Mouse (Mus musculus): ENCODE measurements around the gene Ppm1m. TPM values are rescaled to one million over a fixed set of nuclear protein-coding genes. Genes with fewer than 3 reads are reported as not detected.
A peak's percentile ranks its signal among the peaks of the same experiment; 100 is the strongest.
"Not testable (repeated sequence)": the region's sequence is repeated elsewhere in the genome, so short reads cannot be mapped to it uniquely, and the experiment has no call there.

The Ppm1m gene
- polyA plus RNA-seq, 1 experiment from 2014 or later = 25.0 TPM

GRCm38 (mm10) chr9:106170556-106171345, 28.8 kb downstream of the Ppm1m start, which contains the start of gene Wdr82:
Gene Wdr82, plus strand, starts transcription at chr9:106170928.
- Histone ChIP-seq H3K9ac (ENCODE audit: low read length) (peak within 1 kb of the TSS; percentile 95), H3K4me2 (ENCODE audit: low read depth, low read length) (peak within 1 kb of the TSS; percentile 93), H3K4me1 (ENCODE audit: control insufficient read depth, insufficient read depth, low read length) (peaks cover 34% of the 10 kb centered on the region), H3K27me3 (ENCODE audit: control insufficient read depth, insufficient read depth, low read length) (no peaks in the 10 kb centered on the region), H3K36me3 (ENCODE audit: control insufficient read depth, insufficient read depth) (no peaks in the 10 kb centered on the region), H3K27ac (ENCODE audit: low read length) (peak within 1 kb of the TSS; percentile 99), H3K9me3 (replicated peaks; ENCODE audit: control insufficient read depth, low read length) (no peaks in the 10 kb centered on the region), H3K4me3 (ENCODE audit: low read length) (peak within 1 kb of the TSS; percentile 64)
- peak; percentile 91 for ATAC-seq (replicated peaks; ENCODE audit: extremely low read depth, insufficient read depth, low FRiP score)
- under 1% methylated on average over 81 of the region's 81 CpGs for WGBS

GRCm38 (mm10) chr9:106169917-106170316, 29.6 kb downstream of the Ppm1m start:
- H3K4me2 ChIP-seq (ENCODE audit: low read depth, low read length) = peak overlapping the region; percentile 93
- WGBS = 33% methylated on average over 6 of the region's 6 CpGs
- peak overlapping the region; percentile 64; the same call in 1 of the 2 replicates for H3K4me3 ChIP-seq (ENCODE audit: low read length)

GRCm38 (mm10) chr9:106169006-106169405, 30.5 kb downstream of the Ppm1m start:
- WGBS = 75% methylated on average over 1 of the region's 1 CpGs
- H3K4me3 ChIP-seq (ENCODE audit: low read length); H3K9me3 ChIP-seq (replicated peaks; ENCODE audit: control insufficient read depth, low read length); H3K27me3 ChIP-seq (ENCODE audit: control insufficient read depth, insufficient read depth, low read length); H3K9ac ChIP-seq (ENCODE audit: low read length); H3K27ac ChIP-seq (ENCODE audit: low read length); H3K36me3 ChIP-seq (ENCODE audit: control insufficient read depth, insufficient read depth); ATAC-seq (replicated peaks; ENCODE audit: extremely low read depth, insufficient read depth, low FRiP score); H3K4me2 ChIP-seq (ENCODE audit: low read depth, low read length): not testable (repeated sequence)
- peaks cover 18% of the 10 kb centered on the region for H3K4me1 ChIP-seq (ENCODE audit: control insufficient read depth, insufficient read depth, low read length)

More at GRCm38 (mm10) chr9:106169917-106170316, 29.6 kb downstream of the Ppm1m start:
- Histone ChIP-seq H3K27ac (ENCODE audit: low read length) (no peak overlapping the region), H3K27me3 (ENCODE audit: control insufficient read depth, insufficient read depth, low read length) (no peaks in the 10 kb centered on the region), H3K4me1 (ENCODE audit: control insufficient read depth, insufficient read depth, low read length) (peaks cover 26% of the 10 kb centered on the region), H3K9ac (ENCODE audit: low read length) (peak overlapping the region; percentile 95), H3K9me3 (replicated peaks; ENCODE audit: control insufficient read depth, low read length) (no peaks in the 10 kb centered on the region), H3K36me3 (ENCODE audit: control insufficient read depth, insufficient read depth) (no peaks in the 10 kb centered on the region)
- no peak for ATAC-seq (replicated peaks; ENCODE audit: extremely low read depth, insufficient read depth, low FRiP score)

- no peak overlapping the region for H3K4me3 ChIP-seq (ENCODE audit: low read length)
- H3K27me3 ChIP-seq (ENCODE audit: control insufficient read depth, insufficient read depth, low read length) = no peaks in the 10 kb centered on the region
- H3K36me3 ChIP-seq (ENCODE audit: control insufficient read depth, insufficient read depth) = no peaks in the 10 kb centered on the region
- H3K9ac ChIP-seq (ENCODE audit: low read length) = no peak overlapping the region
- no peak overlapping the region for H3K27ac ChIP-seq (ENCODE audit: low read length)
- WGBS = 68% methylated on average over 1 of the region's 1 CpGs
- no peaks in the 10 kb centered on the region for H3K9me3 ChIP-seq (replicated peaks; ENCODE audit: control insufficient read depth, low read length)
- peaks cover 7% of the 10 kb centered on the region for H3K4me1 ChIP-seq (ENCODE audit: control insufficient read depth, insufficient read depth, low read length)
- ATAC-seq (replicated peaks; ENCODE audit: extremely low read depth, insufficient read depth, low FRiP score) = no peak
- H3K4me2 ChIP-seq (ENCODE audit: low read depth, low read length) = no peak overlapping the region
Measured at GRCm38 (mm10) chr9:106167703-106168102, 31.8 kb downstream of the Ppm1m start.

- Histone ChIP-seq H3K9ac (ENCODE audit: low read length) (no peak overlapping the region), H3K4me1 (ENCODE audit: control insufficient read depth, insufficient read depth, low read length) (peaks cover 7% of the 10 kb centered on the region), H3K27me3 (ENCODE audit: control insufficient read depth, insufficient read depth, low read length) (no peaks in the 10 kb centered on the region), H3K4me3 (ENCODE audit: low read length) (no peak overlapping the region), H3K4me2 (ENCODE audit: low read depth, low read length) (no peak overlapping the region), H3K9me3 (replicated peaks; ENCODE audit: control insufficient read depth, low read length) (no peaks in the 10 kb centered on the region), H3K36me3 (ENCODE audit: control insufficient read depth, insufficient read depth) (no peaks in the 10 kb centered on the region), H3K27ac (ENCODE audit: low read length) (no peak overlapping the region)
- ATAC-seq (replicated peaks; ENCODE audit: extremely low read depth, insufficient read depth, low FRiP score) = no peak
- 69% methylated on average over 3 of the region's 3 CpGs for WGBS
Measured at GRCm38 (mm10) chr9:106167241-106167640, 32.3 kb downstream of the Ppm1m start.

DNA sequence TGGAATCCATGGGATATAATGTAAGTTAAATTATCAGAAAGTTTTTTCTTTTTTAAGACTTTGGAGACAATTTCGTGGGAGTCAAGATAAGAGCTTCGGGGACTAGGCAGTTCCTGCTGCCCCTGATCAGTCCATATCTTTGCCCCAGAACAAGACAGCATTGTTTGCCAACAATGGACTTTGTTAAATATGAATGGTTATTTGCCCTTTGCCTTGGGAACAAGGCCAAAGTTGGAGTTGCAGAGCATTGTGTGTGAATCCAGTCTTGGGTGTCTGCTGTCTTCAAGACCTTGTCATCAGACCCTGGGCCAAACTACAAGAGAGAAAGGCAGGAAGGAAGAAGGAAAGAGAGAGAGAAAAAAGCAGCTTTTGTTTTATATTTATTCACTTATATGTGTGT, 32.8 kb downstream of the Ppm1m start:
- ATAC-seq (replicated peaks; ENCODE audit: extremely low read depth, insufficient read depth, low FRiP score) = no peak
- Histone ChIP-seq H3K4me3 (ENCODE audit: low read length) (no peak overlapping the region), H3K9me3 (replicated peaks; ENCODE audit: control insufficient read depth, low read length) (no peaks in the 10 kb centered on the region), H3K36me3 (ENCODE audit: control insufficient read depth, insufficient read depth) (no peaks in the 10 kb centered on the region), H3K27me3 (ENCODE audit: control insufficient read depth, insufficient read depth, low read length) (no peaks in the 10 kb centered on the region), H3K4me1 (ENCODE audit: control insufficient read depth, insufficient read depth, low read length) (peaks cover 7% of the 10 kb centered on the region), H3K9ac (ENCODE audit: low read length) (no peak overlapping the region), H3K4me2 (ENCODE audit: low read depth, low read length) (no peak overlapping the region), H3K27ac (ENCODE audit: low read length) (no peak overlapping the region)
- WGBS = 60% methylated on average over 2 of the region's 2 CpGs

DNA sequence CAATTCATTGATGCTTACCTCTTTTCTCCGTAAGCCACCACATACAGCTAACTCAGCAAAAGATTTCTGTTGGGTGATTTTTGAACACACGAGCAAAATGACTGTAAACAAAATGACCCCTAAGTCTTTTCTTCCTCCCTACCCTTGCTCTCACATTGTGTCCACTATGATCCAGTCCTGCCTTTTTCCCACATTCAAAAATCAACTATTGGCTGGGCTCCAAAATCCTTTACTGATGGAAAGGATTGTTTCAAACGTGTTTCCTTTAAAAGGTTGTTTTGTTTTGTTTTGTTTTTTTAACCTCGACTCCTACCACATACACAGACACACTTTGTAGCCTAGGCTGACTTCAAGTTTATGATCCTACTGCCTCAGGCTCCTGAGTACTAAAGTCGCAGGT, 39.1 kb downstream of the Ppm1m start:
- Histone ChIP-seq H3K27ac (ENCODE audit: low read length) (peak overlapping the region; percentile 92), H3K4me3 (ENCODE audit: low read length) (peak overlapping the region; percentile 72), H3K9ac (ENCODE audit: low read length) (peak overlapping the region; percentile 81), H3K9me3 (replicated peaks; ENCODE audit: control insufficient read depth, low read length) (no peaks in the 10 kb centered on the region), H3K4me1 (ENCODE audit: control insufficient read depth, insufficient read depth, low read length) (peaks cover 5% of the 10 kb centered on the region; the same call in 1 of the 2 replicates), H3K36me3 (ENCODE audit: control insufficient read depth, insufficient read depth) (no peaks in the 10 kb centered on the region), H3K27me3 (ENCODE audit: control insufficient read depth, insufficient read depth, low read length) (no peaks in the 10 kb centered on the region), H3K4me2 (ENCODE audit: low read depth, low read length) (peak overlapping the region; percentile 65)
- 36% methylated on average over 5 of the region's 5 CpGs for WGBS
- ATAC-seq (replicated peaks; ENCODE audit: extremely low read depth, insufficient read depth, low FRiP score) = no peak

- no peaks in the 10 kb centered on the region for H3K27me3 ChIP-seq (ENCODE audit: control insufficient read depth, insufficient read depth, low read length)
- peaks cover 5% of the 10 kb centered on the region; the same call in 1 of the 2 replicates for H3K4me1 ChIP-seq (ENCODE audit: control insufficient read depth, insufficient read depth, low read length)
- peak overlapping the region; percentile 81 for H3K9ac ChIP-seq (ENCODE audit: low read length)
- H3K4me2 ChIP-seq (ENCODE audit: low read depth, low read length) = peak overlapping the region; percentile 65
- 2% methylated on average over 24 of the region's 24 CpGs for WGBS
- peak overlapping the region; percentile 72 for H3K4me3 ChIP-seq (ENCODE audit: low read length)
- peak overlapping the region; percentile 92 for H3K27ac ChIP-seq (ENCODE audit: low read length)
- ATAC-seq (replicated peaks; ENCODE audit: extremely low read depth, insufficient read depth, low FRiP score) = peak; percentile 85
- no peaks in the 10 kb centered on the region for H3K9me3 ChIP-seq (replicated peaks; ENCODE audit: control insufficient read depth, low read length)
- no peaks in the 10 kb centered on the region for H3K36me3 ChIP-seq (ENCODE audit: control insufficient read depth, insufficient read depth)
Measured at GRCm38 (mm10) chr9:106159784-106160301, 39.7 kb downstream of the Ppm1m start.

DNA sequence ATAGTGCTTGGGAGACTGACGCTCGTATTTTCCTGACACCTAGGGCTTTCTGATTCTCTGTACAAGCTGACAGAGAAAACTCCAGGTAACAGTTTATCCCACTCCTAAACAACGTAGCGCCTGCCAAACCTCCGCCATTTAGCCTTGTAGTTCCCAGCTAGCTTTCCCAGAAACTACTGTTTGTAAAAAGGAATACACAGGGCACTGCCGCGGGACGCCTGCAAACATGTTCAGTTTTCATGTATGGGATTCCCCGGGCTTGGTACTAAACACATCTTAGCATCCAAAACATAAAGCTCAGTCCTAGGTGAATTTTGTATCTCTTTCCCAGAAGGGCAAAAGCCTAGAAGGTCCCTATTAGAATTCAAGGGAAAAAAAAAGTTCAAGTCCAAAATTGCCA, 40.3 kb downstream of the Ppm1m start:
- H3K9ac ChIP-seq (ENCODE audit: low read length) = no peak overlapping the region
- ATAC-seq (replicated peaks; ENCODE audit: extremely low read depth, insufficient read depth, low FRiP score) = no peak
- H3K9me3 ChIP-seq (replicated peaks; ENCODE audit: control insufficient read depth, low read length) = no peaks in the 10 kb centered on the region
- peak overlapping the region; percentile 65; the same call in 1 of the 2 replicates for H3K4me2 ChIP-seq (ENCODE audit: low read depth, low read length)
- H3K4me3 ChIP-seq (ENCODE audit: low read length) = no peak overlapping the region
- peaks cover 5% of the 10 kb centered on the region; the same call in 1 of the 2 replicates for H3K4me1 ChIP-seq (ENCODE audit: control insufficient read depth, insufficient read depth, low read length)
- WGBS = 80% methylated on average over 9 of the region's 9 CpGs
- no peaks in the 10 kb centered on the region for H3K36me3 ChIP-seq (ENCODE audit: control insufficient read depth, insufficient read depth)
- no peaks in the 10 kb centered on the region for H3K27me3 ChIP-seq (ENCODE audit: control insufficient read depth, insufficient read depth, low read length)
- H3K27ac ChIP-seq (ENCODE audit: low read length) = no peak overlapping the region
